Mouse (Mus musculus) liver, embryonic 11.5 days (tissue): ENCODE data around the gene Igbp1. TPM values are rescaled to one million over a fixed set of nuclear protein-coding genes. Genes with fewer than 3 reads are reported as not detected.

Experiments used
- polyA plus RNA-seq: library from polyadenylated mRNA; unstranded; fragments of >200 nt; fragmentation: Nextera tagmentation; extraction: Ambion mirVana; gene quantifications from 2 replicates; pipeline ENCODE4 v1.2.1, GENCODE M21; 2014

The Igbp1 gene
- polyA plus RNA-seq, 1 experiment from 2014 or later = 39.9 TPM

Other genes starting within 250 kb of the Igbp1 start
- not detected in 2 replicates for gene Otud6a, start 65.3 kb upstream of the Igbp1 start, polyA plus RNA-seq
- gene Awat2, start 51.6 kb upstream of the Igbp1 start, polyA plus RNA-seq = 0.44 and 0.77 TPM in 2 replicates
- not detected in 2 replicates for gene Dgat2l6, start 30.5 kb downstream of the Igbp1 start, polyA plus RNA-seq
- gene Awat1, start 78.0 kb downstream of the Igbp1 start, polyA plus RNA-seq = not detected in 2 replicates
- 0.06 TPM in 1 of 2 replicates, not detected in the other for gene P2ry4, start 100.6 kb downstream of the Igbp1 start, polyA plus RNA-seq
- gene Arr3, start 111.2 kb downstream of the Igbp1 start, polyA plus RNA-seq = not detected in 2 replicates
- 33.5 and 35.6 TPM in 2 replicates for gene Kif4, start 131.4 kb downstream of the Igbp1 start, polyA plus RNA-seq
- 88.5 and 97.0 TPM in 2 replicates for gene Pdzd11, start 132.3 kb downstream of the Igbp1 start, polyA plus RNA-seq
- 0.14 and 0.19 TPM in 2 replicates for gene Gdpd2, start 235.6 kb downstream of the Igbp1 start, polyA plus RNA-seq